Mouse (Mus musculus): ENCODE results near the gene Vav3. TPM values are rescaled to one million over a fixed set of nuclear protein-coding genes. Genes with fewer than 3 reads are reported as not detected.

Vav3 gene
- polyA plus RNA-seq, 1 experiment from 2014 or later: 3.7 TPM

DNA sequence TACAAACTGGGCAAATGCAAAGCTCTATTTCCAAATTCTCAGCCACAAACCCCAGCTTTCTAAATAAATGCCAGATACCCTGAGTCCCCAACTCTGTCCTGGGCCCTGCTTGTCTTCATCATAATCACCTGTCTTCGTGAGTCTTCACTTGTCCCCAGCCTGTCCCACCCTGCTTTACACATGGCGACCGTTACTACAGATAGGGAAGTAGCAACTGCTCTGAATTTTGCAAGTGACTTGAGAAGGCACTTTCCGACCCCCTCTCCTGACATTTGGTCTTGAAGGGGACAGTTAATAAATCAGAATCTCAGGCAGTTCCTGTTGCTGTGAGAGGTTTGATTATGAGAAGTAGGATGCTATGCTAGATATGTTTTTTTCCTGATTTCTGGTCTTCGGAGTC is 13.4 kb downstream of the Vav3 start:
- DNase-seq (no peak), ATAC-seq (ENCODE audit: low read depth) (no peak)
- Histone ChIP-seq H3K27ac (no peak overlapping the region), H3K9ac (no peak overlapping the region), H3K4me1 (replicated peaks) (peaks cover 15% of the 10 kb centered on the region; the same call in 1 of the 2 replicates), H3K27me3 (no peaks in the 10 kb centered on the region), H3K4me3 (replicated peaks) (no peak overlapping the region), H3K9me3 (replicated peaks) (no peaks in the 10 kb centered on the region), H3K36me3 (no peaks in the 10 kb centered on the region), H3K4me2 (no peak overlapping the region)
- WGBS (ENCODE audit: insufficient replicate concordance): 31% methylated on average over 5 of the region's 5 CpGs

GRCm38 (mm10) chr3:109355158-109355557 is 14.7 kb downstream of the Vav3 start:
- Histone ChIP-seq H3K9ac (no peak overlapping the region), H3K27me3 (no peaks in the 10 kb centered on the region), H3K27ac (no peak overlapping the region), H3K4me3 (replicated peaks) (no peak overlapping the region), H3K36me3 (no peaks in the 10 kb centered on the region), H3K4me2 (no peak overlapping the region), H3K4me1 (replicated peaks) (peaks cover 17% of the 10 kb centered on the region), H3K9me3 (replicated peaks) (no peaks in the 10 kb centered on the region)
- no peak for DNase-seq
- 64% methylated on average over 5 of the region's 5 CpGs for WGBS (ENCODE audit: insufficient replicate concordance)
- no peak for ATAC-seq (ENCODE audit: low read depth)

GRCm38 (mm10) chr3:109360746-109361145 is 20.3 kb downstream of the Vav3 start:
- 40% methylated on average over 4 of the region's 4 CpGs for WGBS (ENCODE audit: insufficient replicate concordance)
- no peaks in the 10 kb centered on the region for H3K9me3 ChIP-seq (replicated peaks)
- no peaks in the 10 kb centered on the region for H3K27me3 ChIP-seq
- H3K36me3 ChIP-seq: no peaks in the 10 kb centered on the region
- no peak overlapping the region for H3K9ac ChIP-seq
- H3K4me3 ChIP-seq (replicated peaks): no peak overlapping the region
- no peak overlapping the region for H3K27ac ChIP-seq
- DNase-seq (no peak), ATAC-seq (ENCODE audit: low read depth) (no peak)
- peaks cover 43% of the 10 kb centered on the region for H3K4me1 ChIP-seq (replicated peaks)
- H3K4me2 ChIP-seq: no peak overlapping the region

GRCm38 (mm10) chr3:109361882-109362281 is 21.4 kb downstream of the Vav3 start:
- Histone ChIP-seq H3K4me2 (no peak overlapping the region), H3K4me3 (replicated peaks) (no peak overlapping the region), H3K27ac (peak overlapping the region; percentile 15; the same call in 1 of the 2 replicates), H3K36me3 (no peaks in the 10 kb centered on the region), H3K27me3 (no peaks in the 10 kb centered on the region), H3K9ac (no peak overlapping the region), H3K9me3 (replicated peaks) (no peaks in the 10 kb centered on the region), H3K4me1 (replicated peaks) (peaks cover 42% of the 10 kb centered on the region)
- peak; percentile 57 for ATAC-seq (ENCODE audit: low read depth)
- WGBS (ENCODE audit: insufficient replicate concordance): 31% methylated on average over 5 of the region's 5 CpGs
- DNase-seq: peak; percentile 2

DNA sequence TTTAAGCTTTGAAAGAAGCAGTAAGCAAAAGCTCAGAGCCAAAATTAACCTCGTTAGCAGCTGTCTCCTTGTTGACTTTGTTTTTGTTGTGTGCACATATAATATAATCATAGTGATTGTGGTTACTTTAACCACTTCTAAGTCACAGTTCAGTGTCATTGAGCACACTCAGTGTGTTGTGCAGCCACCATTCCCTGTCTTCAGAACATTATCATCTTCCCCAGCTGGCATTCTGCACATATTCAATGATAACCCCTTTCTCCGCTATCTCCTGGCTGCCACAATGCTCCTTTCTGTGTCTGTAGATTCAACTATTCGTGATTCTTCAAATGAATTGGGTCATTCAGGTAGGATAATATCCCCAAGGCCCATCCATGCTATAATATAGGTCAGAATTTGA is 21.9 kb downstream of the Vav3 start:
- peak; percentile 73 for ATAC-seq (ENCODE audit: low read depth)
- no peak overlapping the region for H3K4me3 ChIP-seq (replicated peaks)
- no peaks in the 10 kb centered on the region for H3K36me3 ChIP-seq
- H3K4me1 ChIP-seq (replicated peaks): peaks cover 39% of the 10 kb centered on the region
- peak overlapping the region; percentile 15; the same call in 1 of the 2 replicates for H3K27ac ChIP-seq
- 19% methylated on average over 3 of the region's 3 CpGs for WGBS (ENCODE audit: insufficient replicate concordance)
- H3K9ac ChIP-seq: no peak overlapping the region
- H3K4me2 ChIP-seq: no peak overlapping the region
- no peaks in the 10 kb centered on the region for H3K9me3 ChIP-seq (replicated peaks)
- no peak for DNase-seq
- no peaks in the 10 kb centered on the region for H3K27me3 ChIP-seq

DNA sequence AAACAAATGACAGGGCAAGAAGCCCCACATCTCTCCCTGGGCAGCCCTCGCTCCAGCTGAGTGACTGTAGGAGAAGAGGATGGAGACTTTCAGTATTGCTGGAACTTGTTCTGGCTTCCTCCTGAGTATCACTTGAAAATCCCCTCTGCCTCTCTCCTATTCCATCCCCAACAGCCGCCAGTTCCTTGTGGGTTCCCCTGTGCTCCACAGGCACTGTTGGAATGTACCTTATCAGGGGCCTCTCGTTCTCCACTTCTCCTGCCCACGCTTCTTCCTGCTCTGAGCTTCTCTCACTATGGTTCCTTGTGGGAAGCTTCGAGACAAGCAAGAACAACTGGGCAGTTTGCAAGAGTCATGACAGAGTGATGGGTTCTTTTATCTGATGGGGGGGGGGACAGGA is 23.1 kb downstream of the Vav3 start:
- Histone ChIP-seq H3K36me3 (no peaks in the 10 kb centered on the region), H3K4me3 (replicated peaks) (no peak overlapping the region), H3K27ac (no peak overlapping the region), H3K4me1 (replicated peaks) (peaks cover 42% of the 10 kb centered on the region), H3K9me3 (replicated peaks) (no peaks in the 10 kb centered on the region), H3K27me3 (no peaks in the 10 kb centered on the region), H3K4me2 (no peak overlapping the region), H3K9ac (no peak overlapping the region)
- DNase-seq (no peak), ATAC-seq (ENCODE audit: low read depth) (no peak)
- 20% methylated on average over 5 of the region's 5 CpGs for WGBS (ENCODE audit: insufficient replicate concordance)

- H3K4me1 ChIP-seq (replicated peaks): peaks cover 38% of the 10 kb centered on the region
- no peak overlapping the region for H3K4me3 ChIP-seq (replicated peaks)
- 40% methylated on average over 2 of the region's 2 CpGs for WGBS (ENCODE audit: insufficient replicate concordance)
- H3K9me3 ChIP-seq (replicated peaks): no peaks in the 10 kb centered on the region
- H3K27ac ChIP-seq: no peak overlapping the region
- ATAC-seq (ENCODE audit: low read depth): no peak
- no peak overlapping the region for H3K4me2 ChIP-seq
- H3K9ac ChIP-seq: no peak overlapping the region
- no peaks in the 10 kb centered on the region for H3K36me3 ChIP-seq
- DNase-seq: no peak
- no peaks in the 10 kb centered on the region for H3K27me3 ChIP-seq
Measured at GRCm38 (mm10) chr3:109365875-109366274, 25.4 kb downstream of the Vav3 start.

GRCm38 (mm10) chr3:109366411-109366851 is 26.0 kb downstream of the Vav3 start:
- Histone ChIP-seq H3K4me1 (replicated peaks) (peaks cover 35% of the 10 kb centered on the region), H3K36me3 (no peaks in the 10 kb centered on the region), H3K27me3 (no peaks in the 10 kb centered on the region), H3K9me3 (replicated peaks) (no peaks in the 10 kb centered on the region), H3K4me3 (replicated peaks) (no peak overlapping the region), H3K27ac (no peak overlapping the region), H3K9ac (no peak overlapping the region), H3K4me2 (no peak overlapping the region)
- DNase-seq (no peak), ATAC-seq (ENCODE audit: low read depth) (no peak)
- 41% methylated on average over 7 of the region's 7 CpGs for WGBS (ENCODE audit: insufficient replicate concordance)

DNA sequence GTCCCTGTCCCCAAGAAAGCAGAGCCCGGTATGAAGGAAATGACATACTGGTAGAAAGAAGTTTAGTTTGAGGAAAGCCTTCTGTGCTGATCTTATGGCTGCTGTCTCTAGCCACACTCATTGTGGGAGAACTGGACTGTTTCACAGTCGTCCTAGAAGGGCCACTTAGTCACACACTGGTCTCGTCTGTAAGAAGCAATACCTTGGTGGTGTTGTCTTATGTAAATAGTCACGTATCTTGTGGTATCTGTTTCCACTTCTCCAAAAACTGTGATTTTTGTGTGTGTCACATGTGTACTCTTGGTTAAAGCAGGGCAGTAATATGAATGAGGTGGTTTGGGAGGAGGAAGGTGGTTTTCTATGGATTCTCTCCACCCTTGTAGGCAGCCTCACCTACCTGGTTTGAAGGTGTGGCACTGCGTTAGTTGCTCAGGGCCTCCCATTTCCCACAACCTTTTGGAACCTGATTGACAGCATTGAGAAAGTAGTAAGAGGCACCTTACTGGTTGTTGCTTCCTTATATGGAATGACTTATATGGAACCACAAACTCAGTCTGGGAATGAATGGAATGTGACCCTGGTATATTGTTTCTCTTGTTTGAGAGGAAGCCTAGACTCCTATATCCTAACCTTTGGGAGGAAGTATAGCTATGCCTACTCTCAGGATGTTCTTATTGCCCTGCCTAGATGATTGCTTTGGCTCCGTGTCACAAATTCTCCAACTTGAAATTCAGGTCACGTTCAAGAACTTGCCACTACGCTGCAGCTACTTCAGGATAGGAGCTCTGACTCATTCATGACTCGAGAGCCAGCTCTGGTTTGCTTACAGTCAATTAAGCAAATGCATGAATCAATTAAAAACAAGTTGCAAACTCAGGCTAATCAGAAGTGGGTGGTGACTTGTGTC is 28.2 kb downstream of the Vav3 start:
- no peak for DNase-seq

DNA sequence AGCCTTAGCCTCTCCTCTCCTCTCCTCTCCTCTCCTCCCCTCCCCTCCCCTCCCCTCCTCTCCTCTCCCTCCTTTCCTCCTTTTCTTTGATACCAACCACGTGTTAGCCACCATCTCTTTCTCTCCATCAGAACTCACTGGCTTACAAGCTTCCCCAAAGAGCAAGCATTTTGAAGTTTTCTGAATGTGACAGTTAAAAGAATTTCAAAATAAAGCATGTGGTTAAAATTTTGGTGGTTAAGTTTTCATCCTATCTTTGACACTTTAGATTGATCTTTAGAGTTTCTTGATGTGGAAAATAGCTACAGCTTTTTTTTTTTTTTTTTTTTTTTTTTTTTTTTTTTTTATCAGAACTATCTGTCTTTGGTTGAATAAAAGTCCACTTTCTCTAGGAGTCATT is 31.1 kb downstream of the Vav3 start:
- Histone ChIP-seq H3K27ac (no peak overlapping the region), H3K9ac (no peak overlapping the region), H3K36me3 (no peaks in the 10 kb centered on the region), H3K27me3 (no peaks in the 10 kb centered on the region), H3K4me3 (replicated peaks) (no peak overlapping the region), H3K4me1 (replicated peaks) (peaks cover 5% of the 10 kb centered on the region; the same call in 1 of the 2 replicates), H3K9me3 (replicated peaks) (no peaks in the 10 kb centered on the region), H3K4me2 (no peak overlapping the region)
- WGBS (ENCODE audit: insufficient replicate concordance): 0% methylated on average over 1 of the region's 1 CpGs
- ATAC-seq (ENCODE audit: low read depth) (no peak), DNase-seq (no peak)

More for the DNA sequence above, 28.2 kb downstream of the Vav3 start:
- no peaks in the 10 kb centered on the region for H3K36me3 ChIP-seq
- no peak overlapping the region for H3K27ac ChIP-seq
- peaks cover 13% of the 10 kb centered on the region; the same call in 1 of the 2 replicates for H3K4me1 ChIP-seq (replicated peaks)
- no peak overlapping the region for H3K9ac ChIP-seq
- no peaks in the 10 kb centered on the region for H3K27me3 ChIP-seq
- H3K4me3 ChIP-seq (replicated peaks): no peak overlapping the region
- WGBS (ENCODE audit: insufficient replicate concordance): 53% methylated on average over 9 of the region's 9 CpGs
- H3K9me3 ChIP-seq (replicated peaks): no peaks in the 10 kb centered on the region
- no peak overlapping the region for H3K4me2 ChIP-seq
- no peak for ATAC-seq (ENCODE audit: low read depth)

- no peak overlapping the region for H3K4me3 ChIP-seq (replicated peaks)
- peaks cover 14% of the 10 kb centered on the region for H3K4me1 ChIP-seq (replicated peaks)
- no peaks in the 10 kb centered on the region for H3K9me3 ChIP-seq (replicated peaks)
- DNase-seq: no peak
- no peak overlapping the region for H3K4me2 ChIP-seq
- no peak overlapping the region for H3K9ac ChIP-seq
- no peaks in the 10 kb centered on the region for H3K27me3 ChIP-seq
- H3K36me3 ChIP-seq: no peaks in the 10 kb centered on the region
- no peak for ATAC-seq (ENCODE audit: low read depth)
- 68% methylated on average over 4 of the region's 4 CpGs for WGBS (ENCODE audit: insufficient replicate concordance)
- H3K27ac ChIP-seq: no peak overlapping the region
Measured at GRCm38 (mm10) chr3:109372678-109373077, 32.2 kb downstream of the Vav3 start.

DNA sequence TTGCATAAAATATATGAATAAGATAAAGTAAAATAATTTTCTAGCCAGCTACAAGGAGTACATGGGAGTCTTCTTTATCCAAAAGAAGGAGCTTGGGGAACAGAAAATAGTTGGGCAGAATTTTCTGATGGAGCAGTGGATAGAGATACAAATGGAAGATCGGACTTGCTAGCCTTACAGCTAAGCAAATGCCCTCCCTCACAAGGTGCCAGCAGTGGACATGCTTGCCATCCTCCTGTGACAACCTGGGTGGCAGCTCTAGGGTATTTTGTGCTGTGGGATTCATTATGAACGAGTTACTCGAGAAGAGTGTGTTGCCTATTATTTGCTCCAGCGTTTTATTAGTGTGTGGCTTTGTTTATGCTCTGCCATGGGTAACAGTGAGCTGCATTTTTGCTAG is 37.8 kb downstream of the Vav3 start:
- peak overlapping the region; percentile 8; the same call in 1 of the 2 replicates for H3K4me3 ChIP-seq (replicated peaks)
- H3K9ac ChIP-seq: peak overlapping the region; percentile 42; the same call in 1 of the 2 replicates

More for the DNA sequence above, 37.8 kb downstream of the Vav3 start:
- ATAC-seq (ENCODE audit: low read depth): peak; percentile 57
- Histone ChIP-seq H3K36me3 (no peaks in the 10 kb centered on the region), H3K4me1 (replicated peaks) (peaks cover 30% of the 10 kb centered on the region), H3K27me3 (no peaks in the 10 kb centered on the region), H3K27ac (peak overlapping the region; percentile 91), H3K4me2 (peak overlapping the region; percentile 61), H3K9me3 (replicated peaks) (no peaks in the 10 kb centered on the region)
- no peak for DNase-seq
- WGBS (ENCODE audit: insufficient replicate concordance): 51% methylated on average over 4 of the region's 4 CpGs

Data from liver, embryonic 13.5 days (tissue).